Mouse (Mus musculus) hindbrain, embryonic 16.5 days (tissue): ENCODE measurements at regions not wholly inside any gene's neighbourhood (a gene's known extent, or its start where the extent isn't known, plus 50 kb on each side); places are given as distances from the start of the nearest gene placed in this dataset.

ENCODE experiments used
- ATAC-seq: fragments of 200-750 bp; cut with Nextera tagmentation; 2 replicates; pipeline ENCODE4 v1.8.0; 2017; ENCODE audit warnings: moderate TSS enrichment, moderate library complexity
- H3K27ac ChIP-seq: fragments of 300-500 bp; sonication (generic); 2 replicates; pipeline ENCODE4 v1.5.1; 2014; ENCODE audit warnings: low read depth, mild to moderate bottlenecking, control low read depth, low read length, moderate library complexity
- H3K27me3 ChIP-seq: fragments of 300-500 bp; sonication (generic); replicated peaks from 2 replicates; pipeline ENCODE4 v1.6.1; 2014; ENCODE audit warnings: low read length; ENCODE audit not compliant: control insufficient read depth, insufficient read depth
- H3K36me3 ChIP-seq: fragments of 300-500 bp; sonication (generic); 2 replicates; pipeline ENCODE4 v1.6.1; 2014; ENCODE audit warnings: mild to moderate bottlenecking, low read length, moderate library complexity, mixed read lengths; ENCODE audit not compliant: control insufficient read depth, insufficient read depth
- H3K4me1 ChIP-seq: fragments of 300-500 bp; sonication (generic); 2 replicates; pipeline ENCODE4 v1.6.1; 2014; ENCODE audit warnings: low read depth, low read length; ENCODE audit not compliant: control insufficient read depth, insufficient read depth
- H3K4me2 ChIP-seq: fragments of 300-500 bp; sonication (generic); 2 replicates; pipeline ENCODE4 v1.6.1; 2014; ENCODE audit warnings: mild to moderate bottlenecking, low read length, control low read depth, moderate library complexity
- H3K4me3 ChIP-seq: fragments of 300-500 bp; sonication (generic); 2 replicates; pipeline ENCODE4 v1.5.1; 2014; ENCODE audit warnings: mild to moderate bottlenecking, low read length, control low read depth, moderate library complexity
- H3K9ac ChIP-seq: fragments of 300-500 bp; sonication (generic); 2 replicates; pipeline ENCODE4 v1.6.1; 2014; ENCODE audit warnings: low read depth, mild to moderate bottlenecking, control low read depth, low read length, moderate library complexity
- H3K9me3 ChIP-seq: fragments of 300-500 bp; sonication (generic); 2 replicates; pipeline ENCODE4 v1.6.1; 2014; ENCODE audit warnings: mild to moderate bottlenecking, low read length, moderate library complexity; ENCODE audit not compliant: control insufficient read depth
- WGBS: fragments of 180-500 bp; shearing (Covaris S2); extraction: QIAGEN DNeasy Blood & Tissue Kit; methylation state at CpG from one replicate; pipeline ENCODE4 v1.1.7; 2014; 5-methylcytosine and 5-hydroxymethylcytosine counted together

GRCm38 (mm10) chr11:114579986-114580385 lies 88.3 kb upstream of the Rpl38 start:
- Histone ChIP-seq H3K27me3 (no peaks in the 10 kb centered on the region), H3K27ac (no peak overlapping the region), H3K9ac (no peak overlapping the region), H3K4me1 (no peaks in the 10 kb centered on the region), H3K9me3 (peaks cover 11% of the 10 kb centered on the region), H3K4me2 (no peak overlapping the region), H3K36me3 (no peaks in the 10 kb centered on the region), H3K4me3 (no peak overlapping the region)
- WGBS: 54% methylated on average over 2 of the region's 2 CpGs
- ATAC-seq: no peak

- Histone ChIP-seq H3K4me3 (no peak overlapping the region), H3K27ac (no peak overlapping the region), H3K4me2 (no peak overlapping the region), H3K27me3 (no peaks in the 10 kb centered on the region), H3K9me3 (peaks cover 11% of the 10 kb centered on the region), H3K36me3 (no peaks in the 10 kb centered on the region), H3K4me1 (no peaks in the 10 kb centered on the region), H3K9ac (no peak overlapping the region)
- WGBS: 88% methylated on average over 6 of the region's 6 CpGs
- no peak for ATAC-seq
Observed at GRCm38 (mm10) chr11:114578551-114578950, 89.8 kb upstream of the Rpl38 start.

DNA sequence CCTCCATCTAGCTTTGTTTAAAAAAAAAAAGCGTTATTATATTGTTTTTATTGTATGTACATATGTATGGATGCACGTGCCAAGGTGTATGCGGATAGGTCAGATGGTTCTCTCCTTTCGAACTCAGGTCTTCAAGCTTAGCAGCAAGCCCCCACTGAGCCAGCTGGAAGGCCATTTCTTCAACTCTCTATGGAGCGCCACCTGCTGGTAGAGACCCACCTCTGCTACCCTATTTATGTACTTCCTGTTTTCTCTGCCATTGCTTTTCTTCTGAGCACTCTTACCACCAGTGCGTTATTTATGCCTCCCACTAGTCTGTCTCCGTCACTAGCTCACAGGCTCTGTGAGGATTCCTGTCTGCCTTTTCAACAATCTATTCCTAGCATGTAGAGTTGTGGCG lies 91.5 kb upstream of the Rpl38 start:
- ATAC-seq: no peak
- no peak overlapping the region for H3K4me2 ChIP-seq
- WGBS: 86% methylated on average over 8 of the region's 8 CpGs
- H3K4me3 ChIP-seq: no peak overlapping the region
- no peak overlapping the region for H3K9ac ChIP-seq
- H3K27me3 ChIP-seq: 0 out of 2 replicates have a peak, but pooled peaks cover 1% of the 10 kb centered on the region
- no peaks in the 10 kb centered on the region for H3K36me3 ChIP-seq
- no peaks in the 10 kb centered on the region for H3K4me1 ChIP-seq
- no peak overlapping the region for H3K27ac ChIP-seq
- peaks cover 9% of the 10 kb centered on the region for H3K9me3 ChIP-seq

DNA sequence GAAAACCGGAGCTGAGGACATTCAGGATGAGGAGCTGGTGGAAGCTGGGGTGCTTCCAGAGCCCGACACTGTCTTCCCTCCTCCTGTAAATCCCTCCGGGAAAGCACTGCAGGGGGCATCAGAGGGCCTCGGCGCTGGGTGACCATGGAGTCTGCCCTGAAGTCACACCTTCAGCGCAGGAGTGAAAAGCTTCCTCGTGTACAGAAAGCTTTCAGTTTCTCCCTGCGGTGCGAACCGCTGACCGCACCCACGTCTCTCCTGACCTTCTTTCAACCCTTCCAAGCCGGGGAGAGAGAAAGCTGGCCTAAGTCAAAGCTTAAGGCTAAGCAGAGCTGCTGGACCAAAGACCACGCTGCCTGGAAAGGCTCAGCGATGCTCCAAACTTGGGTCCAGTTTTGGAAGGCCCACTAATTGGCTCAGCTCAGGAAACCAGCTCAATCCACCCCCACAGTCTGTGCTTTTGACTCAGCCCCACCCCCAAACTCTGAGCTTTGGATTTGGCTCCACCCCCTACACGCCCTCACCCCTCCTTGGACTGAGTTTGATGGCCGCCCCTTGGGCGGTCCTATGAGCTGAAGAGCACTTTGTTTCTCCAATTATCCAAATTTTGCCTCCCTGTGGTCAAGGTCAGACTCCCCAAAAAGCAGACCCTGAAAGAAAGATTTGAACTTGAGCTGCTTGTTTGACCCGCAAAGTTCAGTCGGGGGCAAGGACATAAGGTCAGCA lies 97.0 kb upstream of the Rpl38 start:
- Histone ChIP-seq H3K36me3 (no peaks in the 10 kb centered on the region), H3K4me3 (no peak overlapping the region), H3K4me1 (peaks cover 17% of the 10 kb centered on the region), H3K9me3 (peaks cover 9% of the 10 kb centered on the region), H3K4me2 (no peak overlapping the region), H3K27me3 (0 out of 2 replicates have a peak, but pooled peaks cover 3% of the 10 kb centered on the region), H3K27ac (no peak overlapping the region), H3K9ac (no peak overlapping the region)
- ATAC-seq: no peak
- 45% methylated on average over 20 of the region's 20 CpGs for WGBS

GRCm38 (mm10) chr11:114570076-114570475 lies 98.2 kb upstream of the Rpl38 start:
- 92% methylated on average over 5 of the region's 5 CpGs for WGBS
- H3K9ac ChIP-seq: no peak overlapping the region
- H3K9me3 ChIP-seq: peaks cover 1% of the 10 kb centered on the region; the same call in 1 of the 2 replicates
- no peak for ATAC-seq
- H3K4me1 ChIP-seq: peaks cover 17% of the 10 kb centered on the region
- no peak overlapping the region for H3K4me3 ChIP-seq
- no peak overlapping the region for H3K4me2 ChIP-seq
- H3K27ac ChIP-seq: no peak overlapping the region
- 0 out of 2 replicates have a peak, but pooled peaks cover 3% of the 10 kb centered on the region for H3K27me3 ChIP-seq
- no peaks in the 10 kb centered on the region for H3K36me3 ChIP-seq

DNA sequence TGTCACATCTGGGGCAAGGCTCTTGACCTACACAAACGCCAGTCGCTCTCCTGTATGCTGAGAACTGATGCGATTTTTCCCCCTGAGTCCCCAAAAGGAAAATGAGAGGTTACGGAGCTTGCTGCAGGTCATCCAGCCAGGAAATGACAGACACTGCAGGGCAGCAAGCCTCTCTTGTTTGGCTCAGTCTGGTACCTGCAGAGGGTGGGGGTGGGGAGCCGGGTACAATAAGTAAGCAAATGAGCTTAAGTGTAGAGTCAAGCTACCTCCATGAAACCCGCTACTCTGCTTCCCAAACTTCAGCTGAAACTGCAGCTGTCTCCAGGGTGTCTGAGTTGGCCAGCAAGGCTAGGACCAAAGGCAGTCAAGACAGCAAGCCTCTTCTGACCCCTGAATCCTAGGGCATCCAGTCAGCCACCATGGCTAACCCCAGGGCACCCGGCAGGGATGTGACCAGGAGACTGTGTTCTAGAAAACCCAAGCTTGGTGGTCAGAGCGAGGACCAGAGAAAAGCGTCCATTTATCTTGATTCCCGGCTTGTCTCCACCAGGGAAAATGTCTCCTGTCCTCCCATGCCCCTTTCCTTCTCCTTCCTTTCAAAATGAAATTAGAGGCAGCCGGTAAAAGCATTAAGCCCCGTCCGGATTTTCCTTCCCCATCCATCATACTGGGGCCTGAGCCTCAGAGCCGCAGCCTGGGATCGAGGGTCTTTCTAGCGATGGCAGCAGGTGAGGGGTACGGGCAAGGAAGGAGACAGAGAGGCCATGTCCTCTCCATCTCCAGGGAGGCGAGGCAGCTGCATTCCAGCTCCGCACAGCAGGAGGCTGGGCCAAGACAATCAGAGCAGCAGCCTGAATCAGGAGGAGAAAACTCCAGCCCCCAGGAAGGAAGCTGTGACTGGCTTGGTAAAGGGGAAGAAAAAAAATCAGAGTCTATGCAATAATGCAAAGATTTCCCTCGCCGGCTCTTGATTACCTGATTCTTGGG lies 100.2 kb upstream of the Rpl38 start:
- Histone ChIP-seq H3K27me3 (0 out of 2 replicates have a peak, but pooled peaks cover 3% of the 10 kb centered on the region), H3K4me2 (no peak overlapping the region; the same call in 1 of the 2 replicates), H3K9ac (0 out of 2 replicates have a peak overlapping the region, but pooled peaks have one; percentile 35), H3K9me3 (0 out of 2 replicates have a peak, but pooled peaks cover 2% of the 10 kb centered on the region), H3K36me3 (no peaks in the 10 kb centered on the region), H3K4me1 (peaks cover 17% of the 10 kb centered on the region), H3K27ac (0 out of 2 replicates have a peak overlapping the region, but pooled peaks have one; percentile 18), H3K4me3 (no peak overlapping the region)
- no peak for ATAC-seq
- 8% methylated on average over 21 of the region's 21 CpGs for WGBS

- 0 out of 2 replicates have a peak, but pooled peaks cover 2% of the 10 kb centered on the region for H3K9me3 ChIP-seq
- no peaks in the 10 kb centered on the region for H3K36me3 ChIP-seq
- no peak overlapping the region for H3K9ac ChIP-seq
- no peak overlapping the region for H3K4me3 ChIP-seq
- peak overlapping the region; percentile 4; the same call in 1 of the 2 replicates for H3K4me2 ChIP-seq
- 0 out of 2 replicates have a peak, but pooled peaks cover 3% of the 10 kb centered on the region for H3K27me3 ChIP-seq
- H3K4me1 ChIP-seq: peaks cover 17% of the 10 kb centered on the region
- ATAC-seq: peak; percentile 52; the same call in 1 of the 2 replicates
- 7% methylated on average over 20 of the region's 20 CpGs for WGBS
- H3K27ac ChIP-seq: peak overlapping the region; percentile 27; the same call in 1 of the 2 replicates
Observed at GRCm38 (mm10) chr11:114567045-114567780, 101.1 kb upstream of the Rpl38 start.

DNA sequence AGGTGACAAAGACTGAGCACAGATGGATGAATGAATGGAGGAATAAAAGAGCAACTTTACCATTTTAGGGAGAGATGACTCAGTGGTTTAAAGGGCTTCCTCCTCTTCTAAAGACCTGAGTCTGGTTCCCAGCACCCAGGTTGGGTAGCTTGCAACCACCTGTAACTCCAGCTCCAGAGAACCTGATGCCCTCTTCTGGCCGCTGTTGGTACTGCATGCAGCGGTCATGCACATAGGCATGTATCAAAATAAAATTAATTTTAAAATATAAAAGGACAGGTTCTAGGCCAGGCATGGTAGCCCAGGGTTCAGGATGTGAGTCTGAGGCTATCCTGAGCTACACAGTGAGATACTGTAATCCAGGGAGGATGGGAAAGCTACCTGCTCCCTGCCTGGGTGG lies 103.4 kb upstream of the Rpl38 start:
- Histone ChIP-seq H3K4me2 (no peak overlapping the region), H3K9ac (no peak overlapping the region), H3K36me3 (no peaks in the 10 kb centered on the region), H3K27me3 (no peaks in the 10 kb centered on the region), H3K9me3 (0 out of 2 replicates have a peak, but pooled peaks cover 2% of the 10 kb centered on the region), H3K27ac (no peak overlapping the region), H3K4me1 (peaks cover 17% of the 10 kb centered on the region), H3K4me3 (no peak overlapping the region)
- no peak for ATAC-seq
- 97% methylated on average over 2 of the region's 2 CpGs for WGBS
